ENCODE assay signal across 8 mouse cellular contexts in genomic region chr10:40256716-40257115, GRCm38 (mm10). TPM values are rescaled to one million over a fixed set of nuclear protein-coding genes. Genes with fewer than 3 reads are reported as not detected.
DNase-seq lines count a peak whose midpoint lies in the region; ATAC-seq and TF ChIP-seq lines count a peak whose summit lies in the region.

No protein-coding gene starts in this region.

- no peak for TF ChIP-seq CTCF in gastrocnemius, adult 2 months (IDR thresholded peaks at IDR 0.05)
- TF ChIP-seq CTCF in hindbrain, postnatal 0 days (IDR thresholded peaks at IDR 0.05; ENCODE audit: low read depth), result no peak

- WGBS in hindbrain, postnatal 0 days, result under 1% methylated on average over 5 of the region's 5 CpGs
- under 1% methylated on average over 5 of the region's 5 CpGs for WGBS in limb, embryonic 13.5 days
- 4% methylated on average over 5 of the region's 5 CpGs for whole genome bisulfite sequencing in midbrain, embryonic 13.5 days

- H3K36me3 ChIP-seq in hindbrain, postnatal 0 days (ENCODE audit: insufficient read depth, low read length), result no peaks in the 10 kb centered on the region
- H3K36me3 ChIP-seq in limb, embryonic 13.5 days, result peaks cover 36% of the 10 kb centered on the region
- peaks cover 28% of the 10 kb centered on the region for H3K36me3 ChIP-seq in midbrain, embryonic 13.5 days

- peak overlapping the region; percentile 91 for H3K9ac ChIP-seq in hindbrain, postnatal 0 days (replicated peaks; ENCODE audit: low read length)
- H3K9ac ChIP-seq in limb, embryonic 13.5 days, result peak overlapping the region; percentile 88
- peak overlapping the region; percentile 90 for H3K9ac ChIP-seq in midbrain, embryonic 13.5 days (replicated peaks)

- H3K27ac ChIP-seq in gastrocnemius, adult 2 months, result peak overlapping the region; percentile 94
- H3K27ac ChIP-seq in hindbrain, postnatal 0 days, result peak overlapping the region; percentile 94
- peak overlapping the region; percentile 94 for H3K27ac ChIP-seq in limb, embryonic 13.5 days
- peak overlapping the region; percentile 93 for H3K27ac ChIP-seq in midbrain, embryonic 13.5 days

- peak; percentile 74 for ATAC-seq in hindbrain, postnatal 0 days
- ATAC-seq in limb, embryonic 13.5 days (ENCODE audit: low FRiP score, low read depth), result peak; percentile 68; the same call in 1 of the 2 replicates
- peak; percentile 81 for ATAC-seq in midbrain, embryonic 13.5 days

- peaks cover 4% of the 10 kb centered on the region; the same call in 1 of the 2 replicates for H3K4me1 ChIP-seq in hindbrain, postnatal 0 days (ENCODE audit: insufficient read depth, low read length)
- H3K4me1 ChIP-seq in limb, embryonic 13.5 days, result peaks cover 11% of the 10 kb centered on the region
- peaks cover 12% of the 10 kb centered on the region for H3K4me1 ChIP-seq in midbrain, embryonic 13.5 days (replicated peaks)

- peak overlapping the region; percentile 76 for H3K4me2 ChIP-seq in hindbrain, postnatal 0 days (ENCODE audit: low read depth, low read length)
- H3K4me2 ChIP-seq in limb, embryonic 13.5 days (replicated peaks), result peak overlapping the region; percentile 81
- peak overlapping the region; percentile 76 for H3K4me2 ChIP-seq in midbrain, embryonic 13.5 days (replicated peaks)

- peak overlapping the region; percentile 88 for H3K4me3 ChIP-seq in gastrocnemius, adult 2 months
- peak overlapping the region; percentile 87 for H3K4me3 ChIP-seq in hindbrain, postnatal 0 days (ENCODE audit: low read length)
- peak overlapping the region; percentile 70 for H3K4me3 ChIP-seq in limb, embryonic 13.5 days
- peak overlapping the region; percentile 80 for H3K4me3 ChIP-seq in midbrain, embryonic 13.5 days (replicated peaks)

- intact Hi-C loops in gastrocnemius, adult 2 months (cut with DNase I), result loop anchor here (1.0 kb wide), 1 partner anchor 269 kb away; no protein-coding TSS in a partner anchor
- intact Hi-C loops in gastrocnemius, postnatal 36 days (cut with DNase I), result no loop called here

- DNase-seq in gastrocnemius, adult 2 months, result peak; percentile 33
- no peak for DNase-seq in gastrocnemius, postnatal 36 days
- peak; percentile 34 to 66 for DNase-seq in cerebellum, postnatal 25 days
- DNase-seq in frontal cortex, postnatal 36 days (ENCODE audit: low spot score in 2 of 2), result peak; percentile 35 to 45
- DNase-seq in hindbrain, postnatal 0 days (ENCODE audit: low spot score), result peak; percentile 78
- peak; percentile 25 to 38 for DNase-seq in spleen, postnatal 14 days (ENCODE audit: low spot score in 2 of 2)

- no peaks in the 10 kb centered on the region for H3K27me3 ChIP-seq in hindbrain, postnatal 0 days (ENCODE audit: insufficient read depth, low read length)
- H3K27me3 ChIP-seq in limb, embryonic 13.5 days, result no peaks in the 10 kb centered on the region
- no peaks in the 10 kb centered on the region for H3K27me3 ChIP-seq in midbrain, embryonic 13.5 days

- no peaks in the 10 kb centered on the region for H3K9me3 ChIP-seq in hindbrain, postnatal 0 days (ENCODE audit: low read length)
- H3K9me3 ChIP-seq in limb, embryonic 13.5 days, result no peaks in the 10 kb centered on the region
- H3K9me3 ChIP-seq in midbrain, embryonic 13.5 days, result no peaks in the 10 kb centered on the region

RNA-seq across cellular contexts. Expression of gene Gtf3c6, which starts 1.2 kb away (rescaled TPM):
- total RNA-seq in gastrocnemius, adult 2 months (2021), result 10 to 100 TPM; 27.0 to 27.7 TPM
- total RNA-seq in gastrocnemius, postnatal 36 days (2021), result 10 to 100 TPM; 19.2 to 20.1 TPM
- total RNA-seq in hindbrain, postnatal 0 days (2014; rRNA removed), result 24.6 and 26.8 TPM in 2 replicates
- polyA plus RNA-seq in hindbrain, postnatal 0 days (2015; fragmentation: Nextera tagmentation; extraction: Ambion mirVana), result 59.4 and 64.6 TPM in 2 replicates
- polyA plus RNA-seq in limb, embryonic 13.5 days (2015; fragmentation: Nextera tagmentation; extraction: Ambion mirVana), result 113 and 114 TPM in 2 replicates
- 109 and 113 TPM in 2 replicates for polyA plus RNA-seq in midbrain, embryonic 13.5 days (2015; fragmentation: Nextera tagmentation; extraction: Ambion mirVana)

RNA-seq across cellular contexts. Expression of gene Rpf2, which starts 9.9 kb away (rescaled TPM):
- 10 to 100 TPM; 13.5 to 17.3 TPM for total RNA-seq in gastrocnemius, adult 2 months (2021)
- 10 to 100 TPM; 14.1 to 16.4 TPM for total RNA-seq in gastrocnemius, postnatal 36 days (2021)
- total RNA-seq in hindbrain, postnatal 0 days (2014; rRNA removed), result 15.9 and 21.4 TPM in 2 replicates
- polyA plus RNA-seq in hindbrain, postnatal 0 days (2015; fragmentation: Nextera tagmentation; extraction: Ambion mirVana), result 51.9 and 52.1 TPM in 2 replicates
- 65.9 and 71.8 TPM in 2 replicates for polyA plus RNA-seq in limb, embryonic 13.5 days (2015; fragmentation: Nextera tagmentation; extraction: Ambion mirVana)
- 73.9 and 79.2 TPM in 2 replicates for polyA plus RNA-seq in midbrain, embryonic 13.5 days (2015; fragmentation: Nextera tagmentation; extraction: Ambion mirVana)

RNA-seq across cellular contexts. Expression of gene Amd1, which starts 45.3 kb away (rescaled TPM):
- total RNA-seq in gastrocnemius, adult 2 months (2021), result 100 to 1,000 TPM in 1 of 2 experiments, 10 to 100 TPM in 1; 94.9 to 998 TPM
- 100 to 1,000 TPM in 1 of 2 experiments, 10 to 100 TPM in 1; 83.0 to 476 TPM for total RNA-seq in gastrocnemius, postnatal 36 days (2021)
- total RNA-seq in hindbrain, postnatal 0 days (2014; rRNA removed), result 47.6 and 57.5 TPM in 2 replicates
- 30.6 and 35.1 TPM in 2 replicates for polyA plus RNA-seq in hindbrain, postnatal 0 days (2015; fragmentation: Nextera tagmentation; extraction: Ambion mirVana)
- polyA plus RNA-seq in limb, embryonic 13.5 days (2015; fragmentation: Nextera tagmentation; extraction: Ambion mirVana), result 56.9 and 60.1 TPM in 2 replicates
- 40.4 and 40.8 TPM in 2 replicates for polyA plus RNA-seq in midbrain, embryonic 13.5 days (2015; fragmentation: Nextera tagmentation; extraction: Ambion mirVana)

Comparison
In these comparisons a context has a peak if more than half of its experiments do, and no peak if none do; other contexts are left out.
1. DNase-seq: peak in gastrocnemius, adult 2 months (single experiment), cerebellum, postnatal 25 days (2 of 2), frontal cortex, postnatal 36 days (2 of 2), hindbrain, postnatal 0 days (single experiment) and spleen, postnatal 14 days (2 of 2); none in gastrocnemius, postnatal 36 days (0 of 2).
2. Peak in every context shown above with its lines, with median percentiles within 50 percentile points of each other: H3K27ac ChIP-seq, H3K4me3 ChIP-seq, ATAC-seq, H3K4me2 ChIP-seq and H3K9ac ChIP-seq.